Comparison of ENCODE assay signal across 26 mouse cellular contexts in the genomic region with DNA sequence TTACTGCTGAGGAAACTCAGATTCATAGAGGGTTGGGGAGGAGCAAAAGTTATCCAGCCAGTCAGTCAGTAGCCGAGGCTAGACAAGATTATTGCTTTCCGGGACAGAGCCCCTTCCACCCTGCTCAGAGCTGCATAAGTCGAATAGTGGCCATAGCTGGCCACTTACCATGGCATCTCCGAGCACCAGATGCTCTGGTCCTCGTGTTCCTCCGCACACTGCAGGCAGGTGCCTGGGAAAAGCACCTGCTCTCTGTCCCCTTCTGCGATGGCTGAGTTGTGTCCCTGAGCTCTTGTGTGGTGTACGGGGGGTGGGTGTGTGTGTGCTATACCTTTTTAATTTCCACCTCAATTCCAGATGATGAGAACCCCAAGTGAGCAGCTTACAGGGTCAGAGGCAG. TPM values are rescaled to one million over a fixed set of nuclear protein-coding genes. Genes with fewer than 3 reads are reported as not detected.
DNase-seq lines count a peak whose midpoint lies in the region; ATAC-seq and TF ChIP-seq lines count a peak whose summit lies in the region.
"Had no signal": no experiment of that assay in that cellular context is flagged by ENCODE, and none has a peak within 500 bp of the region (broad histone marks: within the 10 kb centered on the region; RNA-seq: fewer than 3 reads in every experiment).

No protein-coding gene starts in this region.

- H3K27ac ChIP-seq in heart, embryonic 10.5 days, result 0 out of 2 replicates have a peak overlapping the region, but pooled peaks have one; percentile 32
- H3K27ac ChIP-seq in lung, postnatal 0 days (ENCODE audit: low read length), result peak overlapping the region; percentile 8; the same call in 1 of the 2 replicates
- peak overlapping the region; percentile 25 for H3K27ac ChIP-seq in bone marrow, adult 2 months (ENCODE audit: control insufficient read depth, insufficient read depth, low read depth, low read length, poor library complexity)
- H3K27ac ChIP-seq in brown adipose tissue, adult 24 weeks (replicated peaks; ENCODE audit: low read depth, low read length), result peak overlapping the region; percentile 26
- H3K27ac ChIP-seq in kidney, embryonic 14.5 days (ENCODE audit: low read depth, low read length), result no peak overlapping the region
- H3K27ac ChIP-seq: embryonic facial prominence, embryonic 10.5 days; embryonic facial prominence, embryonic 13.5 days; forebrain, embryonic 10.5 days; forebrain, embryonic 13.5 days; heart, adult 2 months; heart, embryonic 13.5 days; hindbrain, embryonic 14.5 days; intestine, embryonic 15.5 days had no signal

- DNase-seq in heart, embryonic 10.5 days (ENCODE audit: low spot score), result no peak
- no peak for DNase-seq in heart, adult 9 months (ENCODE audit: low spot score in 2 of 2)
- no peak for DNase-seq in lung, postnatal 0 days (ENCODE audit: low spot score)
- DNase-seq in lung, adult 18-20 months, result no peak
- no peak for DNase-seq in ovary, postnatal 10 days (ENCODE audit: low spot score)
- DNase-seq: adrenal gland, adult 8-10 months; adrenal gland, postnatal 25 days; cerebellum, adult 11 months; cerebellum, adult 2 months; cerebellum, postnatal 36 days; embryo, embryonic 11 days; gastrocnemius, postnatal 25 days; heart, adult 2 months; heart, postnatal 14 days had no signal

- peaks cover 58% of the 10 kb centered on the region for H3K4me1 ChIP-seq in heart, embryonic 10.5 days
- H3K4me1 ChIP-seq in lung, postnatal 0 days (ENCODE audit: insufficient read depth, low read depth, low read length), result peaks cover 25% of the 10 kb centered on the region
- H3K4me1 ChIP-seq in bone marrow, adult 2 months (ENCODE audit: control insufficient read depth, insufficient read depth, low read length), result peaks cover 23% of the 10 kb centered on the region
- peaks cover 51% of the 10 kb centered on the region for H3K4me1 ChIP-seq in brown adipose tissue, adult 24 weeks (ENCODE audit: control insufficient read depth, insufficient read depth, insufficient read length, low read length)
- H3K4me1 ChIP-seq in kidney, embryonic 14.5 days (ENCODE audit: control insufficient read depth, insufficient read depth, low read length), result peaks cover 19% of the 10 kb centered on the region
- H3K4me1 ChIP-seq: forebrain, embryonic 13.5 days had no signal

- no peak for TF ChIP-seq POLR2A in bone marrow, adult 2 months (IDR thresholded peaks at IDR 0.05; ENCODE audit: borderline replicate concordance, control insufficient read depth, low read depth, low read length)

- no peak overlapping the region for H3K4me2 ChIP-seq in lung, postnatal 0 days (replicated peaks; ENCODE audit: low read depth, low read length)
- no peak overlapping the region for H3K4me2 ChIP-seq in kidney, embryonic 14.5 days (replicated peaks; ENCODE audit: low read depth, low read length)
- H3K4me2 ChIP-seq: embryonic facial prominence, embryonic 13.5 days; forebrain, embryonic 13.5 days; heart, embryonic 13.5 days; hindbrain, embryonic 14.5 days; intestine, embryonic 15.5 days had no signal

- no peaks in the 10 kb centered on the region for H3K27me3 ChIP-seq in heart, embryonic 10.5 days (ENCODE audit: insufficient read depth, poor library complexity, severe bottlenecking)
- H3K27me3 ChIP-seq in lung, postnatal 0 days (replicated peaks; ENCODE audit: insufficient read depth, low read length), result no peaks in the 10 kb centered on the region
- H3K27me3 ChIP-seq in kidney, embryonic 14.5 days (ENCODE audit: control insufficient read depth, insufficient read depth, low read length), result no peaks in the 10 kb centered on the region
- H3K27me3 ChIP-seq: embryonic facial prominence, embryonic 13.5 days; forebrain, embryonic 13.5 days; heart, embryonic 13.5 days; intestine, embryonic 15.5 days had no signal

- TF ChIP-seq CTCF in lung, postnatal 0 days (IDR thresholded peaks at IDR 0.05), result no peak
- no peak for TF ChIP-seq CTCF in bone marrow, adult 2 months (IDR thresholded peaks at IDR 0.05; ENCODE audit: control insufficient read depth, insufficient read depth, low read length)

- no peaks in the 10 kb centered on the region; the same call in 1 of the 2 replicates for H3K36me3 ChIP-seq in heart, embryonic 10.5 days
- H3K36me3 ChIP-seq in lung, postnatal 0 days (ENCODE audit: insufficient read depth, low read length), result no peaks in the 10 kb centered on the region
- H3K36me3 ChIP-seq in kidney, embryonic 14.5 days (ENCODE audit: control insufficient read depth, insufficient read depth, low read length), result no peaks in the 10 kb centered on the region
- H3K36me3 ChIP-seq: embryonic facial prominence, embryonic 10.5 days; embryonic facial prominence, embryonic 13.5 days; forebrain, embryonic 10.5 days; heart, embryonic 13.5 days; intestine, embryonic 15.5 days had no signal

- H3K9me3 ChIP-seq in heart, embryonic 10.5 days, result no peaks in the 10 kb centered on the region
- H3K9me3 ChIP-seq in lung, postnatal 0 days (ENCODE audit: low read length), result no peaks in the 10 kb centered on the region
- H3K9me3 ChIP-seq in kidney, embryonic 14.5 days (ENCODE audit: control insufficient read depth, low read length), result no peaks in the 10 kb centered on the region
- H3K9me3 ChIP-seq: embryonic facial prominence, embryonic 10.5 days; embryonic facial prominence, embryonic 13.5 days; forebrain, embryonic 10.5 days; forebrain, embryonic 13.5 days; heart, embryonic 13.5 days; intestine, embryonic 15.5 days had no signal

- WGBS in heart, embryonic 10.5 days, result 79% methylated on average over 8 of the region's 8 CpGs
- WGBS in lung, postnatal 0 days, result 82% methylated on average over 8 of the region's 8 CpGs
- 73% methylated on average over 8 of the region's 8 CpGs for WGBS in bone marrow, adult 2 months
- 84% methylated on average over 8 of the region's 8 CpGs for WGBS in kidney, embryonic 14.5 days

- no peak overlapping the region for H3K4me3 ChIP-seq in heart, embryonic 10.5 days
- no peak overlapping the region for H3K4me3 ChIP-seq in lung, postnatal 0 days (ENCODE audit: low read depth, low read length)
- no peak overlapping the region for H3K4me3 ChIP-seq in bone marrow, adult 2 months (replicated peaks; ENCODE audit: control insufficient read depth, low read depth, low read length)
- H3K4me3 ChIP-seq in brown adipose tissue, adult 24 weeks (ENCODE audit: insufficient read depth, low read depth, low read length), result no peak overlapping the region
- H3K4me3 ChIP-seq in kidney, embryonic 14.5 days (ENCODE audit: low read length), result no peak overlapping the region
- H3K4me3 ChIP-seq: embryonic facial prominence, embryonic 10.5 days; embryonic facial prominence, embryonic 13.5 days; erythroblast, embryonic 14.5 days; forebrain, embryonic 10.5 days; forebrain, embryonic 13.5 days; heart, adult 2 months; heart, embryonic 13.5 days; intestine, embryonic 15.5 days had no signal

- TF ChIP-seq EP300 in lung, postnatal 0 days (IDR thresholded peaks at IDR 0.05), result no peak

- no peak for ATAC-seq in lung, postnatal 0 days
- ATAC-seq in kidney, embryonic 14.5 days (ENCODE audit: low FRiP score, low TSS enrichment), result no peak
- ATAC-seq: forebrain, embryonic 13.5 days; forebrain, embryonic 16.5 days; intestine, embryonic 15.5 days had no signal

- no peak overlapping the region for H3K9ac ChIP-seq in lung, postnatal 0 days (replicated peaks; ENCODE audit: low read depth)
- no peak overlapping the region for H3K9ac ChIP-seq in kidney, embryonic 14.5 days (ENCODE audit: low read depth, low read length)
- H3K9ac ChIP-seq: embryonic facial prominence, embryonic 13.5 days; forebrain, embryonic 13.5 days; heart, embryonic 13.5 days; hindbrain, embryonic 14.5 days; intestine, embryonic 15.5 days had no signal

RNA-seq across cellular contexts. Expression of gene Rin3, which starts 12.8 kb away (rescaled TPM):
- 8.9 and 9.0 TPM in 2 replicates for polyA plus RNA-seq in heart, embryonic 10.5 days (2016; fragmentation: Nextera tagmentation; extraction: Ambion mirVana)
- polyA plus RNA-seq in lung, postnatal 0 days (2015; fragmentation: Nextera tagmentation; extraction: Ambion mirVana), result 17.7 and 19.3 TPM in 2 replicates
- polyA plus RNA-seq in bone marrow, adult 2 months (2011; ENCODE audit: insufficient read depth, insufficient read length, low replicate concordance, missing spikeins), result 35.3 and 102 TPM in 2 replicates
- polyA plus RNA-seq in brown adipose tissue, adult 24 weeks (2012; ENCODE audit: insufficient read depth, insufficient read length, missing spikeins), result 2.9 and 7.5 TPM in 2 replicates
- 6.7 and 9.2 TPM in 2 replicates for polyA plus RNA-seq in kidney, embryonic 14.5 days (2014; fragmentation: Nextera tagmentation; extraction: Ambion mirVana)
